Mouse (Mus musculus): ENCODE measurements around the gene Col15a1.

Col15a1 gene

GRCm38 (mm10) chr4:47219393-47219792 is 11.4 kb downstream of the Col15a1 start:
- Histone ChIP-seq H3K9me3 (ENCODE audit: low read length) (peaks cover 11% of the 10 kb centered on the region), H3K27me3 (ENCODE audit: insufficient read depth, low read length) (no peaks in the 10 kb centered on the region), H3K36me3 (ENCODE audit: insufficient read depth, low read length) (no peaks in the 10 kb centered on the region), H3K4me3 (replicated peaks; ENCODE audit: low read length) (no peak overlapping the region), H3K4me1 (replicated peaks; ENCODE audit: low read depth, low read length) (no peaks in the 10 kb centered on the region)
- TF ChIP-seq POU5F1 (IDR thresholded peaks at IDR 0.05; ENCODE audit: borderline replicate concordance, low read length) (no peak), NANOG (IDR thresholded peaks at IDR 0.05; ENCODE audit: borderline replicate concordance, low read length) (no peak), CTCF (conservative IDR thresholded peaks at IDR 0.05; ENCODE audit: low read length) (no peak)

GRCm38 (mm10) chr4:47220544-47220943 is 12.6 kb downstream of the Col15a1 start:
- Histone ChIP-seq H3K36me3 (ENCODE audit: insufficient read depth, low read length) (no peaks in the 10 kb centered on the region), H3K4me1 (replicated peaks; ENCODE audit: low read depth, low read length) (no peaks in the 10 kb centered on the region), H3K4me3 (replicated peaks; ENCODE audit: low read length) (no peak overlapping the region), H3K9me3 (ENCODE audit: low read length) (peaks cover 11% of the 10 kb centered on the region), H3K27me3 (ENCODE audit: insufficient read depth, low read length) (no peaks in the 10 kb centered on the region)
- TF ChIP-seq POU5F1 (IDR thresholded peaks at IDR 0.05; ENCODE audit: borderline replicate concordance, low read length) (no peak), NANOG (IDR thresholded peaks at IDR 0.05; ENCODE audit: borderline replicate concordance, low read length) (no peak), CTCF (conservative IDR thresholded peaks at IDR 0.05; ENCODE audit: low read length) (no peak)

- peaks cover 11% of the 10 kb centered on the region for H3K9me3 ChIP-seq (ENCODE audit: low read length)
- no peaks in the 10 kb centered on the region for H3K27me3 ChIP-seq (ENCODE audit: insufficient read depth, low read length)
- no peaks in the 10 kb centered on the region for H3K36me3 ChIP-seq (ENCODE audit: insufficient read depth, low read length)
- no peaks in the 10 kb centered on the region for H3K4me1 ChIP-seq (replicated peaks; ENCODE audit: low read depth, low read length)
- TF ChIP-seq CTCF (conservative IDR thresholded peaks at IDR 0.05; ENCODE audit: low read length) (no peak), NANOG (IDR thresholded peaks at IDR 0.05; ENCODE audit: borderline replicate concordance, low read length) (no peak), POU5F1 (IDR thresholded peaks at IDR 0.05; ENCODE audit: borderline replicate concordance, low read length) (no peak)
- H3K4me3 ChIP-seq (replicated peaks; ENCODE audit: low read length), result no peak overlapping the region
Observed at GRCm38 (mm10) chr4:47222146-47222545, 14.2 kb downstream of the Col15a1 start.

GRCm38 (mm10) chr4:47225920-47226319 is 18.0 kb downstream of the Col15a1 start:
- Histone ChIP-seq H3K4me3 (replicated peaks; ENCODE audit: low read length) (no peak overlapping the region), H3K27me3 (ENCODE audit: insufficient read depth, low read length) (peaks cover 12% of the 10 kb centered on the region; the same call in 1 of the 2 replicates), H3K36me3 (ENCODE audit: insufficient read depth, low read length) (no peaks in the 10 kb centered on the region), H3K9me3 (ENCODE audit: low read length) (peaks cover 18% of the 10 kb centered on the region), H3K4me1 (replicated peaks; ENCODE audit: low read depth, low read length) (no peaks in the 10 kb centered on the region)
- TF ChIP-seq CTCF (conservative IDR thresholded peaks at IDR 0.05; ENCODE audit: low read length) (no peak), NANOG (IDR thresholded peaks at IDR 0.05; ENCODE audit: borderline replicate concordance, low read length) (no peak), POU5F1 (IDR thresholded peaks at IDR 0.05; ENCODE audit: borderline replicate concordance, low read length) (peak; percentile 63; the same call in 1 of the 2 replicates)

GRCm38 (mm10) chr4:47227101-47227500 is 19.1 kb downstream of the Col15a1 start:
- H3K27me3 ChIP-seq (ENCODE audit: insufficient read depth, low read length), result peaks cover 21% of the 10 kb centered on the region
- TF ChIP-seq POU5F1 (IDR thresholded peaks at IDR 0.05; ENCODE audit: borderline replicate concordance, low read length), result no peak
- TF ChIP-seq NANOG (IDR thresholded peaks at IDR 0.05; ENCODE audit: borderline replicate concordance, low read length), result no peak
- no peak for TF ChIP-seq CTCF (conservative IDR thresholded peaks at IDR 0.05; ENCODE audit: low read length)
- H3K4me1 ChIP-seq (replicated peaks; ENCODE audit: low read depth, low read length), result no peaks in the 10 kb centered on the region
- no peak overlapping the region for H3K4me3 ChIP-seq (replicated peaks; ENCODE audit: low read length)
- no peaks in the 10 kb centered on the region for H3K36me3 ChIP-seq (ENCODE audit: insufficient read depth, low read length)
- H3K9me3 ChIP-seq (ENCODE audit: low read length), result peaks cover 18% of the 10 kb centered on the region

- Histone ChIP-seq H3K27me3 (ENCODE audit: insufficient read depth, low read length) (peaks cover 27% of the 10 kb centered on the region), H3K4me3 (replicated peaks; ENCODE audit: low read length) (no peak overlapping the region), H3K36me3 (ENCODE audit: insufficient read depth, low read length) (no peaks in the 10 kb centered on the region), H3K4me1 (replicated peaks; ENCODE audit: low read depth, low read length) (no peaks in the 10 kb centered on the region), H3K9me3 (ENCODE audit: low read length) (peaks cover 18% of the 10 kb centered on the region)
- TF ChIP-seq POU5F1 (IDR thresholded peaks at IDR 0.05; ENCODE audit: borderline replicate concordance, low read length) (no peak), NANOG (IDR thresholded peaks at IDR 0.05; ENCODE audit: borderline replicate concordance, low read length) (no peak), CTCF (conservative IDR thresholded peaks at IDR 0.05; ENCODE audit: low read length) (no peak)
Observed at GRCm38 (mm10) chr4:47227756-47228155, 19.8 kb downstream of the Col15a1 start.

- Histone ChIP-seq H3K4me3 (replicated peaks; ENCODE audit: low read length) (no peak overlapping the region), H3K4me1 (replicated peaks; ENCODE audit: low read depth, low read length) (no peaks in the 10 kb centered on the region), H3K36me3 (ENCODE audit: insufficient read depth, low read length) (no peaks in the 10 kb centered on the region), H3K27me3 (ENCODE audit: insufficient read depth, low read length) (peaks cover 36% of the 10 kb centered on the region), H3K9me3 (ENCODE audit: low read length) (peaks cover 18% of the 10 kb centered on the region)
- TF ChIP-seq POU5F1 (IDR thresholded peaks at IDR 0.05; ENCODE audit: borderline replicate concordance, low read length) (no peak), NANOG (IDR thresholded peaks at IDR 0.05; ENCODE audit: borderline replicate concordance, low read length) (no peak), CTCF (conservative IDR thresholded peaks at IDR 0.05; ENCODE audit: low read length) (no peak)
Observed at GRCm38 (mm10) chr4:47228945-47229344, 21.0 kb downstream of the Col15a1 start.

GRCm38 (mm10) chr4:47230498-47230897 is 22.5 kb downstream of the Col15a1 start:
- Histone ChIP-seq H3K27me3 (ENCODE audit: insufficient read depth, low read length) (peaks cover 37% of the 10 kb centered on the region), H3K9me3 (ENCODE audit: low read length) (peaks cover 18% of the 10 kb centered on the region), H3K36me3 (ENCODE audit: insufficient read depth, low read length) (no peaks in the 10 kb centered on the region), H3K4me3 (replicated peaks; ENCODE audit: low read length) (no peak overlapping the region), H3K4me1 (replicated peaks; ENCODE audit: low read depth, low read length) (peaks cover 6% of the 10 kb centered on the region)
- no peak for TF ChIP-seq POU5F1 (IDR thresholded peaks at IDR 0.05; ENCODE audit: borderline replicate concordance, low read length)
- no peak for TF ChIP-seq NANOG (IDR thresholded peaks at IDR 0.05; ENCODE audit: borderline replicate concordance, low read length)
- TF ChIP-seq CTCF (conservative IDR thresholded peaks at IDR 0.05; ENCODE audit: low read length), result no peak

- no peak for TF ChIP-seq NANOG (IDR thresholded peaks at IDR 0.05; ENCODE audit: borderline replicate concordance, low read length)
- Histone ChIP-seq H3K4me1 (replicated peaks; ENCODE audit: low read depth, low read length) (peaks cover 14% of the 10 kb centered on the region), H3K9me3 (ENCODE audit: low read length) (peaks cover 18% of the 10 kb centered on the region), H3K4me3 (replicated peaks; ENCODE audit: low read length) (no peak overlapping the region), H3K27me3 (ENCODE audit: insufficient read depth, low read length) (peaks cover 40% of the 10 kb centered on the region), H3K36me3 (ENCODE audit: insufficient read depth, low read length) (no peaks in the 10 kb centered on the region)
Observed at GRCm38 (mm10) chr4:47231322-47231721, 23.4 kb downstream of the Col15a1 start.

Measured in E14TG2a.4 (cell line).